Mouse (Mus musculus): Measurements from ENCODE around the gene Ube2q1.
A peak's percentile ranks its signal among the peaks of the same experiment; 100 is the strongest.

Ube2q1 gene

DNA sequence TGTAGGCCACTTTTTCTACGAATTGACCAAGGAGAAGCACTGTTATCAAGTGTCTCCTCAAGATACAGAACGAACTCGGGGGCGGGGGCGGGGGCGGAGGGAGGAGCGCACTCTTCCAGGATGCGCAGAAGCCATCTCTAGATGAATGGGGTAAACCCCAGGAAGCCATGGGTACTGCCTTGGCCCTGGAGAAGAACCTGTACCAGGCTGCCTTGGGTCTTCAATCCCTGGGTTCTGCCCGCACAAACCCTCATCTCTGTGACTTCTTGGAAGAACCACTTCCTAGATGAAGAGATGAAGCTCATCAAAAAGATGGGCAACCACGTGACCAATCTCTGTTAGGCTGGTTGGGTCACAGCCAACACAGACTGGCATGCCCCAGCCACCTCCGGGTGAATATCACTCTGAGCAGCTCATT lies 47.7 kb downstream of the Ube2q1 start:
- DNase-seq (ENCODE audit: low spot score in 2 of 2), result no peak

DNA sequence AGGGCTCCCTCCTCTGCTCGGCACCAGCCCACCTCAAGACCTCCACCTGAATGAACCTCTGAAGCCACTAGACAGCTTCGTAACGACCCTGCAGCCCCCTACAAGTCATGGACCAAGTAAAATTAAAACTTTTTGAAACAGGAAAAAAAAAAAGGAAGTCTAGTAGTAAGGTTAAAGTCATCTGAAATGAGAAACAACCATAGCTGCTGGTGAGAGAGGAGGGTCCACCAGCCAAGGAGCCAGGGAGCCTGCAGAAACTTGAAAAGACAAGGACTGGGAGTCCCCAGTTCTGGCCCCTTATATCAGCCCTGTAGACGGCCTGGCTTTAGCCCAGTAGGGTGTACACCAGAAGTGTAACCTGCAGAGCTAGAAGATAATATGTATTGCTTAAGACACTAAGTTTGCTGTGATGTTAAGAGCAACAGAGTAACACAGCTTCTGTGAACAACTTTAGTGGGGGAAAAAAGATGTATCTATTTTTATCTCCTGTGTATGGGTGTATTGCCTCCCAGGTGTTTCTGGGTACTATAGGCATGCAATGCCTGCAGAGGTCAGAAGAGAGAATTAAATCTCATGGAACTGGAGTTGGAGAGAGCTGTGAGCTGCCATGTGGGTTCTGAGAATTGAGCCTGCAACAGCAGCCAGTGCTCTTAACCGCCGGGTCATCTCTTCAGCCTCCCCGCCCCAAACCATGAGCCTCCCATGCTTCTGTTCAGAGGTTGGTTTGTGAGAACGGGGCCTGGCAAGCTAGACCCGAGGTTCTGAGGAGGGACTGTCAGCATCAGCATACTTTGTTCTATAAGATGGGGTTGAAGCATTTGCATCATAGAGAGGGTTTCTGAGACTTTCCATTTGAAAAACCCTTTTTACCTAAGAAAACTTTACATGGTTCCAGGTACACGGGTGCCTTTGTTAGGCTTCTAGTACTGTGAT lies 48.4 kb downstream of the Ube2q1 start:
- no peak for DNase-seq (ENCODE audit: low spot score in 2 of 2)

- no peak for DNase-seq (ENCODE audit: low spot score in 2 of 2)
Observed at GRCm38 (mm10) chr3:89823594-89823993, 50.2 kb downstream of the Ube2q1 start.

GRCm38 (mm10) chr3:89826295-89826694 lies 52.9 kb downstream of the Ube2q1 start:
- no peak for DNase-seq (ENCODE audit: low spot score in 2 of 2)

- peak; percentile 27 to 54 for DNase-seq (ENCODE audit: low spot score in 2 of 2)
Observed at GRCm38 (mm10) chr3:89830815-89831591, 57.6 kb downstream of the Ube2q1 start, which contains the start of gene She. Gene She, plus strand, starts transcription at chr3:89831370.

All from heart, adult 9 months (tissue).